Mouse (Mus musculus): Measurements from ENCODE around the gene Wdr62. TPM values are rescaled to one million over a fixed set of nuclear protein-coding genes. Genes with fewer than 3 reads are reported as not detected.
A peak's percentile ranks its signal among the peaks of the same experiment; 100 is the strongest.

Wdr62 gene
- polyA plus RNA-seq, 2 experiments = 8.8 to 22.9 TPM

DNA sequence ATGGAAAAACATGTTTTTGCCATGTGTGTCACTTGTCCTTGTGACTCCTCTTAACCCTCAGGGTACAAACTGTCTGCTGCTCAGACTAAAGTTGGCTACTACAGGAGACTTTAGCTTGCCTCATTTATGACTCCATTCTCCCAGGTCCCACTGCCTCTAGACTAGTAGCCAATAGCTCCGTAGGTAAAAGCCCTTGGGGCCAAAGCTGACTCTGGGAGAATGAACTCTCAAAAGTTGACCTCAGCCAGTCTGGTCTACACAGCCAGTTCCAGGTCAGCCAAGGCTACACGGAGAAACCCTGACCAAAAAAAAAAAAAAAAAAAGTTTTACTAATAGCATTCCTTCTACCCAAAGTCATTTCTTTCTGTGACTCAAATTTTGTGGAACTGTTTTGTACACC lies 1.3 kb downstream of the Wdr62 start:
- DNase-seq (ENCODE audit: low spot score) = no peak
- H3K9ac ChIP-seq (ENCODE audit: low read depth, low read length, severe bottlenecking) = no peak overlapping the region
- WGBS = 47% methylated on average over 2 of the region's 2 CpGs
- H3K4me1 ChIP-seq (ENCODE audit: control insufficient read depth, insufficient read depth, low read length) = peaks cover 5% of the 10 kb centered on the region; the same call in 1 of the 2 replicates
- no peak for ATAC-seq (ENCODE audit: low FRiP score, low read depth)
- 0 out of 2 replicates have a peak overlapping the region, but pooled peaks have one; percentile 92 for H3K4me2 ChIP-seq (replicated peaks; ENCODE audit: low read depth, low read length, severe bottlenecking)
- H3K27ac ChIP-seq (replicated peaks; ENCODE audit: low read depth, low read length) = no peak overlapping the region
- no peaks in the 10 kb centered on the region for H3K27me3 ChIP-seq (ENCODE audit: control insufficient read depth, insufficient read depth, low read length)
- H3K4me3 ChIP-seq (replicated peaks; ENCODE audit: low read length) = no peak overlapping the region
- no peaks in the 10 kb centered on the region for H3K36me3 ChIP-seq (ENCODE audit: control insufficient read depth, insufficient read depth, low read length)
- no peaks in the 10 kb centered on the region for H3K9me3 ChIP-seq (ENCODE audit: control insufficient read depth, low read length)
- TF ChIP-seq POLR2A (IDR thresholded peaks at IDR 0.05; ENCODE audit: borderline replicate concordance, extremely low read depth, insufficient read depth, insufficient read length) = no peak

DNA sequence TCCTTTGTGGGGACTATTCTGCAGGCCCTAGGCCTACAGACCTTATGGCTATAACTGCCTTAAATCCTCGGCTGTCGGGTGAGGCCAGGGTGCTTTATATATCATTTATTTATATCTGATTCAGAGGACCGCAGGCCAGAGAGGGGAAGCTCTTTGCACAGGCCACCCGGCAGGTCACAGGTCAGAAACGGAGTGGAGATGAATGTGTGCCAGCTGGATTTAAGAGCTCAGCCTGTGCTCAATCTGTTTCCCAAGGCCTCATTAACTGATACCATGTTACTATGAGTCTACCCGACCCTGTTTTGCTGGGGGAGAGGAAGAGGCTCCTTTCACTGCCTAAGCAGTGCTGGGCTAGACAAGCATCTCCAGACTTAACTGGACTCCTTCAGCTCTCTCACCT lies 5.8 kb downstream of the Wdr62 start:
- H3K4me2 ChIP-seq (replicated peaks; ENCODE audit: low read depth, low read length, severe bottlenecking) = no peak overlapping the region
- H3K4me1 ChIP-seq (ENCODE audit: control insufficient read depth, insufficient read depth, low read length) = peaks cover under 1% of the 10 kb centered on the region; the same call in 1 of the 2 replicates
- no peaks in the 10 kb centered on the region for H3K27me3 ChIP-seq (ENCODE audit: control insufficient read depth, insufficient read depth, low read length)
- no peaks in the 10 kb centered on the region for H3K9me3 ChIP-seq (ENCODE audit: control insufficient read depth, low read length)
- no peaks in the 10 kb centered on the region for H3K36me3 ChIP-seq (ENCODE audit: control insufficient read depth, insufficient read depth, low read length)
- WGBS = 73% methylated on average over 6 of the region's 6 CpGs
- no peak overlapping the region for H3K4me3 ChIP-seq (replicated peaks; ENCODE audit: low read length)
- no peak for DNase-seq (ENCODE audit: low spot score)
- H3K27ac ChIP-seq (replicated peaks; ENCODE audit: low read depth, low read length) = no peak overlapping the region
- ATAC-seq (ENCODE audit: low FRiP score, low read depth) = no peak
- no peak for TF ChIP-seq POLR2A (IDR thresholded peaks at IDR 0.05; ENCODE audit: borderline replicate concordance, extremely low read depth, insufficient read depth, insufficient read length)
- no peak overlapping the region for H3K9ac ChIP-seq (ENCODE audit: low read depth, low read length, severe bottlenecking)

DNA sequence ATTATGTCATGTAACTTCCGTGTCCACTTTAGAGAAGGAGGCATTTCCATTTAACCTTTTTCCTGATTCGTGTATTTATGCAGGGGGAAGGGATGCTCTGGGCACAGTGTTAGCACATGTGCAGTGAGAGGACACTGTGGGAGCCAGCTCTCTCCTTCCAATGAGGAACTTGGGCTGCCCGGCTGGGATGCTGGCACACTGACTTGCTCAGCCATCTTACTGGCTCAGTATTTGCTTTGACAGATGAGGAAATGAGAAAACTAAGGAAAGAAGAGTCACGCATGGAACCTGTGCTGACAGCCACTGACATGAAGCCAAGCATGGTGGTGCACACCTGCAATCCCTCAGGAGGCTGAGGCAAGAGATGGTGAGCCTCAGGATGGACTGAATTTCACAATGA lies 10.6 kb downstream of the Wdr62 start:
- no peaks in the 10 kb centered on the region for H3K9me3 ChIP-seq (ENCODE audit: control insufficient read depth, low read length)
- H3K4me3 ChIP-seq (replicated peaks; ENCODE audit: low read length) = no peak overlapping the region
- no peak overlapping the region for H3K4me2 ChIP-seq (replicated peaks; ENCODE audit: low read depth, low read length, severe bottlenecking)
- no peak overlapping the region for H3K27ac ChIP-seq (replicated peaks; ENCODE audit: low read depth, low read length)
- no peak overlapping the region for H3K9ac ChIP-seq (ENCODE audit: low read depth, low read length, severe bottlenecking)
- no peaks in the 10 kb centered on the region for H3K36me3 ChIP-seq (ENCODE audit: control insufficient read depth, insufficient read depth, low read length)
- H3K27me3 ChIP-seq (ENCODE audit: control insufficient read depth, insufficient read depth, low read length) = no peaks in the 10 kb centered on the region
- no peak for ATAC-seq (ENCODE audit: low FRiP score, low read depth)
- WGBS = 91% methylated on average over 4 of the region's 4 CpGs
- TF ChIP-seq POLR2A (IDR thresholded peaks at IDR 0.05; ENCODE audit: borderline replicate concordance, extremely low read depth, insufficient read depth, insufficient read length) = no peak
- no peaks in the 10 kb centered on the region for H3K4me1 ChIP-seq (ENCODE audit: control insufficient read depth, insufficient read depth, low read length)
- DNase-seq (ENCODE audit: low spot score) = no peak

GRCm38 (mm10) chr7:30266780-30267179 lies 13.4 kb downstream of the Wdr62 start:
- no peak overlapping the region for H3K4me3 ChIP-seq (replicated peaks; ENCODE audit: low read length)
- DNase-seq (ENCODE audit: low spot score) = no peak
- no peaks in the 10 kb centered on the region for H3K4me1 ChIP-seq (ENCODE audit: control insufficient read depth, insufficient read depth, low read length)
- no peak for ATAC-seq (ENCODE audit: low FRiP score, low read depth)
- H3K36me3 ChIP-seq (ENCODE audit: control insufficient read depth, insufficient read depth, low read length) = peaks cover 5% of the 10 kb centered on the region; the same call in 1 of the 2 replicates
- 89% methylated on average over 3 of the region's 3 CpGs for WGBS
- H3K27ac ChIP-seq (replicated peaks; ENCODE audit: low read depth, low read length) = no peak overlapping the region
- no peaks in the 10 kb centered on the region for H3K9me3 ChIP-seq (ENCODE audit: control insufficient read depth, low read length)
- H3K27me3 ChIP-seq (ENCODE audit: control insufficient read depth, insufficient read depth, low read length) = no peaks in the 10 kb centered on the region
- no peak overlapping the region for H3K4me2 ChIP-seq (replicated peaks; ENCODE audit: low read depth, low read length, severe bottlenecking)
- no peak for TF ChIP-seq POLR2A (IDR thresholded peaks at IDR 0.05; ENCODE audit: borderline replicate concordance, extremely low read depth, insufficient read depth, insufficient read length)
- no peak overlapping the region for H3K9ac ChIP-seq (ENCODE audit: low read depth, low read length, severe bottlenecking)

- H3K27me3 ChIP-seq (ENCODE audit: control insufficient read depth, insufficient read depth, low read length) = no peaks in the 10 kb centered on the region
- no peak overlapping the region for H3K27ac ChIP-seq (replicated peaks; ENCODE audit: low read depth, low read length)
- no peak overlapping the region for H3K4me2 ChIP-seq (replicated peaks; ENCODE audit: low read depth, low read length, severe bottlenecking)
- no peaks in the 10 kb centered on the region for H3K9me3 ChIP-seq (ENCODE audit: control insufficient read depth, low read length)
- H3K36me3 ChIP-seq (ENCODE audit: control insufficient read depth, insufficient read depth, low read length) = peaks cover 9% of the 10 kb centered on the region; the same call in 1 of the 2 replicates
- 88% methylated on average over 7 of the region's 7 CpGs for WGBS
- H3K9ac ChIP-seq (ENCODE audit: low read depth, low read length, severe bottlenecking) = no peak overlapping the region
- no peak for ATAC-seq (ENCODE audit: low FRiP score, low read depth)
- no peak for DNase-seq (ENCODE audit: low spot score)
- no peak for TF ChIP-seq POLR2A (IDR thresholded peaks at IDR 0.05; ENCODE audit: borderline replicate concordance, extremely low read depth, insufficient read depth, insufficient read length)
- H3K4me3 ChIP-seq (replicated peaks; ENCODE audit: low read length) = no peak overlapping the region
- H3K4me1 ChIP-seq (ENCODE audit: control insufficient read depth, insufficient read depth, low read length) = no peaks in the 10 kb centered on the region
Observed at GRCm38 (mm10) chr7:30265935-30266334, 14.3 kb downstream of the Wdr62 start.

DNA sequence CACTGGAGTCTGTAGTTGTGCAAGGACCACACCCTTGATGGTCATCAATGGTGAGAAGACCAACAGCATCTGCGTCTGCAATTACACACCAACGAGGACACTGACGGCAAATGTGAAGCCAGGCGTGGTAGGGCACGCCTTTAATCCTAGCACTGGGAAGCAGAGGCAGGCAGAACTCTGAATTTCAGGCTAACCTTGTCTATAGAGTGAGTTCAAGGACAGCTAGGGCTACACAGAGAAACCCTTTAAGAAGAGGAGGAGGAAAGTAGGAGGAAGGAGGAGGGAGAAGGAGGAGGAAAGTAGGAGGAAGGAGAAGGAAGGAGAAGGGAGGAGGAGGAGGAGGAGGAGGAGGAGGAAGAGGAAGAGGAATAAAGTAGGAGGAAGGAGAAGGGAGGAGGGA lies 14.7 kb downstream of the Wdr62 start:
- H3K9ac ChIP-seq (ENCODE audit: low read depth, low read length, severe bottlenecking) = no peak overlapping the region
- no peaks in the 10 kb centered on the region for H3K9me3 ChIP-seq (ENCODE audit: control insufficient read depth, low read length)
- ATAC-seq (ENCODE audit: low FRiP score, low read depth) (no peak), DNase-seq (ENCODE audit: low spot score) (no peak)
- H3K27me3 ChIP-seq (ENCODE audit: control insufficient read depth, insufficient read depth, low read length) = no peaks in the 10 kb centered on the region
- H3K27ac ChIP-seq (replicated peaks; ENCODE audit: low read depth, low read length) = no peak overlapping the region
- H3K4me2 ChIP-seq (replicated peaks; ENCODE audit: low read depth, low read length, severe bottlenecking) = no peak overlapping the region
- no peaks in the 10 kb centered on the region for H3K4me1 ChIP-seq (ENCODE audit: control insufficient read depth, insufficient read depth, low read length)
- peaks cover 9% of the 10 kb centered on the region; the same call in 1 of the 2 replicates for H3K36me3 ChIP-seq (ENCODE audit: control insufficient read depth, insufficient read depth, low read length)
- 91% methylated on average over 5 of the region's 5 CpGs for WGBS
- H3K4me3 ChIP-seq (replicated peaks; ENCODE audit: low read length) = no peak overlapping the region
- no peak for TF ChIP-seq POLR2A (IDR thresholded peaks at IDR 0.05; ENCODE audit: borderline replicate concordance, extremely low read depth, insufficient read depth, insufficient read length)
